Mouse (Mus musculus) ES-E14 (cell line): ENCODE measurements at regions not wholly inside any gene's neighbourhood (a gene's known extent, or its start where the extent isn't known, plus 50 kb on each side); places are given as distances from the start of the nearest gene placed in this dataset.

Source experiments
- DNase-seq: peaks from one replicate; pipeline ENCODE4 v3.0.0-alpha.2; 2013; ENCODE audit warnings: low read depth, low spot score
- H3K27ac ChIP-seq: 2 replicates; pipeline ENCODE4 v1.5.1; 2012; ENCODE audit warnings: low read depth, mild to moderate bottlenecking, low read length, moderate library complexity, mixed read lengths; ENCODE audit not compliant: poor library complexity, insufficient read depth, severe bottlenecking
- H3K36me3 ChIP-seq: 2 replicates; pipeline ENCODE4 v1.6.1; 2012; ENCODE audit warnings: mild to moderate bottlenecking, low read length, moderate library complexity, mixed read lengths; ENCODE audit not compliant: control insufficient read depth, poor library complexity, insufficient read depth, severe bottlenecking
- H3K4me1 ChIP-seq, 2 experiments: fragments of 150-350 bp in 1 of 2; sonication (generic) in 1 of 2; 2 replicates each; pipeline ENCODE4 v1.6.1; 2012; ENCODE audit warnings: low read length in 2 of 2, mild to moderate bottlenecking in 1 of 2, mixed read lengths in 1 of 2; ENCODE audit not compliant: control insufficient read depth in 2 of 2, insufficient read depth in 2 of 2, poor library complexity in 1 of 2
- H3K4me3 ChIP-seq, 2 experiments: fragments of 150-350 bp in 1 of 2; sonication (generic) in 1 of 2; 2 replicates each; pipeline ENCODE4 v1.5.1; 2012; ENCODE audit warnings: low read length in 2 of 2, low read depth in 1 of 2, mild to moderate bottlenecking in 1 of 2, mixed read lengths in 1 of 2; ENCODE audit not compliant: insufficient read depth in 1 of 2, poor library complexity in 1 of 2, severe bottlenecking in 1 of 2
- H3K9ac ChIP-seq: 2 replicates; pipeline ENCODE4 v1.6.1; 2012; ENCODE audit warnings: low read depth, mild to moderate bottlenecking, low read length, mixed read lengths; ENCODE audit not compliant: poor library complexity, insufficient read depth, severe bottlenecking
- H3K9me3 ChIP-seq: fragments of 150-350 bp; sonication (generic); 2 replicates; pipeline ENCODE4 v1.6.1; 2012; ENCODE audit warnings: low read depth, mild to moderate bottlenecking, low read length; ENCODE audit not compliant: control insufficient read depth, insufficient read depth
- CHD2 ChIP-seq: IDR thresholded peaks from 2 replicates; pipeline ENCODE4 v1.6.1; 2014; ENCODE audit warnings: mild to moderate bottlenecking, low read depth, low read length, inconsistent platforms
- HCFC1 ChIP-seq: IDR thresholded peaks from 2 replicates; pipeline ENCODE4 v1.6.1; 2012; ENCODE audit warnings: low read length, inconsistent platforms, borderline replicate concordance; ENCODE audit not compliant: insufficient read depth
- MAFK ChIP-seq: IDR thresholded peaks from 2 replicates; pipeline ENCODE4 v1.6.1; 2014; ENCODE audit warnings: mild to moderate bottlenecking, low read depth, low read length, inconsistent platforms; ENCODE audit not compliant: insufficient read depth
- ZC3H11A ChIP-seq: IDR thresholded peaks from 2 replicates; pipeline ENCODE4 v1.6.1; 2012; ENCODE audit warnings: low read depth, mild to moderate bottlenecking, inconsistent platforms, low read length, borderline replicate concordance
- ZNF384 ChIP-seq: IDR thresholded peaks from 2 replicates; pipeline ENCODE4 v1.6.1; 2012; ENCODE audit warnings: low read depth, low read length, inconsistent platforms
- in situ Hi-C, 2 experiments: fragments of 600-800 bp; cut with MboI; formaldehyde crosslinking; loops; one replicate each; pipeline ENCODE4 v1.15.1; 2025; ENCODE audit warnings: low sequenced_read_pairs in 2 of 2, inconsistent platforms in 1 of 2; ENCODE audit not compliant: unreplicated experiment in 2 of 2

GRCm38 (mm10) chr19:14777198-14777597 lies 179.3 kb upstream of the Tle4 start:
- no peaks in the 10 kb centered on the region for H3K9me3 ChIP-seq
- H3K27ac ChIP-seq, result no peak overlapping the region
- H3K4me3 ChIP-seq, result no peak overlapping the region
- DNase-seq, result no peak
- in situ Hi-C loops, result no loop called here
- TF ChIP-seq CHD2 (no peak), ZNF384 (no peak), HCFC1 (no peak), MAFK (no peak), ZC3H11A (no peak)
- no peaks in the 10 kb centered on the region for H3K36me3 ChIP-seq
- H3K9ac ChIP-seq, result no peak overlapping the region
- H3K4me1 ChIP-seq, result no peaks in the 10 kb centered on the region

GRCm38 (mm10) chr19:14776791-14777190 lies 178.9 kb upstream of the Tle4 start:
- no peak overlapping the region for H3K4me3 ChIP-seq
- no peaks in the 10 kb centered on the region for H3K4me1 ChIP-seq
- in situ Hi-C loops, result no loop called here
- H3K36me3 ChIP-seq, result no peaks in the 10 kb centered on the region
- DNase-seq, result no peak
- TF ChIP-seq ZNF384, result no peak
- H3K27ac ChIP-seq, result no peak overlapping the region
- no peak overlapping the region for H3K9ac ChIP-seq
- H3K9me3 ChIP-seq, result no peaks in the 10 kb centered on the region

DNA sequence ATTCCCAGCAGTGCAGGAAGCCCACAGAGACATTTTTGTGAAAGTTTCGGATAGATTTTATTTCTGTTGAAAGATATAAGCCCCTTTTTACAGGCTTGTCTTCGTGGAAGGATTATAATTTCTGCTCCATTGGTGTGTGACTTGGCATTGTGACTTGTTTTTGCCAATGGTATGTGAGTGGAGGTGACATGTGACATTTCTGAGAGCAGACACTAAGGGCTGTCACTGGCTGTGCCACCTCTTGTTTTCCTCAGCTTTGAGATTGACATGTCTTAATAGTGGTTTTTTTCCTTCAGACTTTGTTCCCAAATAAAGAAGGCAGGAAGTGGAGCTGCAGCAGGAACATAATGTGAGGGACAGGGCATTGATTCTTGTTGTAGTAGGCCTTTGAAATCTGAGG lies 174.9 kb upstream of the Tle4 start:
- Histone ChIP-seq H3K4me1 (no peaks in the 10 kb centered on the region), H3K9me3 (no peaks in the 10 kb centered on the region), H3K4me3 (no peak overlapping the region), H3K27ac (no peak overlapping the region), H3K36me3 (no peaks in the 10 kb centered on the region), H3K9ac (no peak overlapping the region)
- no peak for DNase-seq
- TF ChIP-seq MAFK (no peak), CHD2 (no peak), HCFC1 (no peak), ZC3H11A (no peak), ZNF384 (no peak)
- in situ Hi-C loops, result no loop called here

DNA sequence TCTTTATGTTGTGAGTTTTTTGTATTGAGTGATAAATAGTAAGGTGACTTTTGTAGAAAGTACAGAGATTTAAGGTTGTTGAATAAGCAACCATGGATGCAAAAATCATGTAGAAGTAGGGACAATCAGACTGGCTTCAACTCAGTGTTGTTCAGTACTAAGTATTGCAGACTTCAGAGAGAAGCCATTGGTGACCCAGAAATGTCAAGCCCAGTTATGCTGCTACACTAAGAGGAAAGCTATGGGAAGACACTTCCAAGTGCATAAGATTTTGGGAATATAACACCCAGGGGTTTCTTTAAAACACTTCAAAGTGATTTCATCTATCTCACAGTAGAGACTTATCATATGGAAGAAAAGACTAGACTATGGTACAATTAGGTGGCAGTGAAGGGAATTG lies 154.8 kb upstream of the Tle4 start:
- no peak for DNase-seq
- no peaks in the 10 kb centered on the region for H3K9me3 ChIP-seq
- no peak overlapping the region for H3K9ac ChIP-seq
- H3K4me1 ChIP-seq, result no peaks in the 10 kb centered on the region
- in situ Hi-C loops, result no loop called here
- H3K4me3 ChIP-seq, result no peak overlapping the region
- H3K36me3 ChIP-seq, result no peaks in the 10 kb centered on the region
- no peak overlapping the region for H3K27ac ChIP-seq
- TF ChIP-seq HCFC1, result no peak
- no peak for TF ChIP-seq CHD2
- TF ChIP-seq ZNF384, result no peak
- no peak for TF ChIP-seq ZC3H11A
- TF ChIP-seq MAFK, result no peak

DNA sequence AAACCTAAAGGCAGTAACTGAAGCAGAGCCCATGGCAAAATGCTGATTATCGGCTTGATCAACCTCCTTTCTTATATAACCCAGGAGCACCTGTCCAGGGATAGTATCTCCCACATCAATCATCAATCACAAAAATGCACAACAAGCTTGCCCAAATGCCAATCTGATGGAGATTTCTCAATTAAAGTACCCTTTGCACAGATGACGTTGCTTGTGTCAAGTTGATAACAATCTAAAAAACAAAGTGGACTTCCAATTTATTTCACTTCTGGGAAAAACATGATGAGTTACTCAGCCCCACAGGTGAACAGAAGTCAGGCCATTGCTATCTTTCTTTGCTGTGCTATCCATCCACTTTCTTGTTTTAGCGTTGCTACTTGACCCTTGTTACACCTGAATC lies 144.5 kb upstream of the Tle4 start:
- Histone ChIP-seq H3K9ac (no peak overlapping the region), H3K4me1 (no peaks in the 10 kb centered on the region), H3K9me3 (no peaks in the 10 kb centered on the region), H3K36me3 (no peaks in the 10 kb centered on the region), H3K4me3 (no peak overlapping the region), H3K27ac (no peak overlapping the region)
- DNase-seq, result no peak
- in situ Hi-C loops, result no loop called here
- TF ChIP-seq ZNF384 (no peak), MAFK (no peak), CHD2 (no peak), HCFC1 (no peak), ZC3H11A (no peak)
